Mouse (Mus musculus): ENCODE measurements at regions not wholly inside any gene's neighbourhood (a gene's known extent, or its start where the extent isn't known, plus 50 kb on each side); places are given as distances from the start of the nearest gene placed in this dataset.

DNA sequence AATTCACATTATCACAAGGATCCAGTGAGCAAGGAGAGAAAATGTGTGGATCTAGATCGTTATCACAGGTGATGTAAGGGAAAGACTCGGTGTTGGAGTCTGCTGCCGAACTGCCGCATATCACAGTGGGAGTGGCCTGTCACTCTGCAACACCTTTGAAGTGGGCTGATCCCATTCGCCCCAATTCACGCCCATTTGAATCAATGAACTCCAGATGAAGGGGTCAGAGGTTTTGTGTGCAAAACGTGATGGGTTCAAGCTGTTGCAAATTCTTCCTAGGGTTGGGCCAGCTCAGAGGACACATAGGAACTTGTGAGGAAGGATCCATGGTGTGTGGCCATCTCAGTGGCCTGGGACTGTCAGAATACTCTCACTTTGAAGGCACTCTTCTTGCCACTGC, 139.9 kb upstream of the Ccnd2 start:
- TF ChIP-seq POLR2A (IDR thresholded peaks at IDR 0.05; ENCODE audit: borderline replicate concordance, extremely low read depth, insufficient read depth, insufficient read length, poor library complexity, severe bottlenecking) (no peak), CTCF (IDR thresholded peaks at IDR 0.05; ENCODE audit: borderline replicate concordance, extremely low read depth, insufficient read depth, insufficient read length) (no peak)
